Mouse (Mus musculus): Measurements from ENCODE around the gene Trhde. TPM values are rescaled to one million over a fixed set of nuclear protein-coding genes. Genes with fewer than 3 reads are reported as not detected.

The Trhde gene
- total and polyA plus RNA-seq, 2 experiments from 2014 or later = 3.1 to 15.5 TPM

DNA sequence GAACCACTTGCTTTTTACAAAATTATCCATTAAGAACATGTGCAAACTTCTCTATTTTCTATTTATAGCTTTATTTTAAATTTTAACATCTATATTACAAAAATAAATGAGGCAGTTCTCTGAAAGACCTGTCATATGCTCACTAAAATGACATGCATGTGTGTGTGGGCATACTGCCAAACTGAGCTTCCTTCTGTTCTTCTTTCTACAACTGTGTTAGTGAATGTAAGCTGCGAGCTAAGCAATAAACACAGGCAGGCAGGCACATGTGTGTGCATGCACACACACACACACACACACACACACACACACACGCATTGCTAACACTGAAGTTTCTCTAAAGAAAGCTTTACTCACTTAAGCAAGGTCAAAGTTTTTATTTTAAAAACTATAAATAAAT lies 223.2 kb downstream of the Trhde start:
- no peaks in the 10 kb centered on the region for H3K9me3 ChIP-seq (ENCODE audit: low read length)
- H3K9ac ChIP-seq = no peak overlapping the region
- no peak for TF ChIP-seq CTCF (IDR thresholded peaks at IDR 0.05; ENCODE audit: low read depth)
- no peak overlapping the region for H3K4me3 ChIP-seq (ENCODE audit: low read depth, low read length)
- peak; percentile 72 for ATAC-seq
- H3K4me1 ChIP-seq (ENCODE audit: insufficient read depth) = no peaks in the 10 kb centered on the region
- WGBS = 64% methylated on average over 2 of the region's 2 CpGs
- no peak overlapping the region for H3K4me2 ChIP-seq (ENCODE audit: low read depth)
- H3K27ac ChIP-seq (ENCODE audit: low read depth, low read length) = no peak overlapping the region
- peak; percentile 73 for DNase-seq
- H3K27me3 ChIP-seq (ENCODE audit: insufficient read depth, low read length) = no peaks in the 10 kb centered on the region
- H3K36me3 ChIP-seq (ENCODE audit: insufficient read depth) = no peaks in the 10 kb centered on the region

DNA sequence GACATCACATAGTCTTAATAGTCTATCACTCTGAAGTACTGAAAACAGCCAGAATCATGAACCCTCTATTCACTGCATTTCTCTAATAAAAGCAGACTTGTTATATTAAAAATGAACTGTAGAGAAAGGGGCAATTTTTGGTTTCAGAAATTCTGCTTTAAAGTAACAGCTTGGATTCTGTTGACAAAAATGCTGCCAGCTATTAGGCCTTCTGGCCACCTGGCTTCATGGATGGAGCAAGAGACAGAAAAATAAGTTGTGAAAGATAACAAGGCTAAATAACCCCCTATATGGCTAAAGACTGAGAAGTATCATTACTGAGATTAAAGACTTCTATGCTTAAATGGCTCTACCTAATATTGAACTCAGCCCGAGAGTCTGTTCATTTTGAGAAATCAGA lies 234.2 kb downstream of the Trhde start:
- Histone ChIP-seq H3K4me3 (ENCODE audit: low read depth, low read length) (no peak overlapping the region), H3K4me1 (ENCODE audit: insufficient read depth) (no peaks in the 10 kb centered on the region), H3K9me3 (ENCODE audit: low read length) (no peaks in the 10 kb centered on the region), H3K9ac (no peak overlapping the region), H3K4me2 (ENCODE audit: low read depth) (no peak overlapping the region), H3K27ac (ENCODE audit: low read depth, low read length) (no peak overlapping the region), H3K27me3 (ENCODE audit: insufficient read depth, low read length) (no peaks in the 10 kb centered on the region), H3K36me3 (ENCODE audit: insufficient read depth) (no peaks in the 10 kb centered on the region)
- no peak for DNase-seq
- TF ChIP-seq CTCF (IDR thresholded peaks at IDR 0.05; ENCODE audit: low read depth) = no peak
- WGBS = 97% methylated on average over 1 of the region's 1 CpGs
- ATAC-seq = no peak

DNA sequence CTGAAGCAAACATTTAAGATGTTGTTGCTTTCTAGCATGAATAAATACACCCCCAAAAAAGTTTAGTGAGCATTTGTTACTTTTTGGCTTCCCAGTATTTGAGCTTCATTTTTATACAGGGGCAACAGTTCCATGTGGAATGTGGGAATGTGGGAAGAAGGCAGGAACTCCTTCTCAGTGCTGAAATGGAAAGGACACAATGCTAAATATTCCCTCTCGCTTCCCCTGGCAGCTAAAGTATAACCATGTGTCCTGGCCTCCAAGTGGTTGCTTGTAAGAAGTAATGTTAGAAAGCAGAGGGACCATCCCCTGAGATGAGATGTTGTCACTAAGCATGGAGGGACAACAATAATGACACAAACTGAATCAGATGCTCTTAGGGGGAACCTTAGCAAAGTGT lies 292.9 kb downstream of the Trhde start:
- Histone ChIP-seq H3K36me3 (ENCODE audit: insufficient read depth) (no peaks in the 10 kb centered on the region), H3K4me1 (ENCODE audit: insufficient read depth) (no peaks in the 10 kb centered on the region), H3K9ac (no peak overlapping the region), H3K27me3 (ENCODE audit: insufficient read depth, low read length) (no peaks in the 10 kb centered on the region), H3K27ac (ENCODE audit: low read depth, low read length) (no peak overlapping the region), H3K4me3 (ENCODE audit: low read depth, low read length) (no peak overlapping the region), H3K9me3 (ENCODE audit: low read length) (no peaks in the 10 kb centered on the region), H3K4me2 (ENCODE audit: low read depth) (no peak overlapping the region)
- DNase-seq (no peak), ATAC-seq (no peak)
- WGBS = 93% methylated on average over 1 of the region's 1 CpGs
- TF ChIP-seq CTCF (IDR thresholded peaks at IDR 0.05; ENCODE audit: low read depth) = no peak

DNA sequence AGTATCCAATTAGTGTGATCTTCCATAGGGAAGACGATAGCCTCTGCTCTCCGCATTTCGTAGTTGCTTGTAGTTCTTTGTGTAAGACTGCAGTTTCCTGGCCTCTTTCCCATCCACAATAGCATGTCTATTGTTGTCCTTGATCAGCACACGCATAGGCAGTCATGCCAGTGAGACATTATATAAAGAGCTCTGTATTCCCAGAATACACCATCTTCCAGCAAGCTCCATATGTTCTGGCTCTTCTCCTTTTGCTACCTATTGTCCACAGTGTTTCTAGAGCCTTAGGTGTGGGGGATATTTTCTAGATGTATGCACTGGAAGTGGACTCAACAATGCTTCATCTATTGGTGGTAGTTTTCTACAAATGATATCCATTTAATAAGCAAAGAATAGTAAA lies 313.3 kb downstream of the Trhde start:
- no peaks in the 10 kb centered on the region for H3K36me3 ChIP-seq (ENCODE audit: insufficient read depth)
- H3K9me3 ChIP-seq (ENCODE audit: low read length) = no peaks in the 10 kb centered on the region
- ATAC-seq = no peak
- H3K4me1 ChIP-seq (ENCODE audit: insufficient read depth) = no peaks in the 10 kb centered on the region
- 63% methylated on average over 4 of the region's 4 CpGs for WGBS
- no peak overlapping the region for H3K27ac ChIP-seq (ENCODE audit: low read depth, low read length)
- no peak for TF ChIP-seq CTCF (IDR thresholded peaks at IDR 0.05; ENCODE audit: low read depth)
- no peak for DNase-seq
- H3K4me3 ChIP-seq (ENCODE audit: low read depth, low read length) = no peak overlapping the region
- no peak overlapping the region for H3K9ac ChIP-seq
- no peak overlapping the region for H3K4me2 ChIP-seq (ENCODE audit: low read depth)
- no peaks in the 10 kb centered on the region for H3K27me3 ChIP-seq (ENCODE audit: insufficient read depth, low read length)

DNA sequence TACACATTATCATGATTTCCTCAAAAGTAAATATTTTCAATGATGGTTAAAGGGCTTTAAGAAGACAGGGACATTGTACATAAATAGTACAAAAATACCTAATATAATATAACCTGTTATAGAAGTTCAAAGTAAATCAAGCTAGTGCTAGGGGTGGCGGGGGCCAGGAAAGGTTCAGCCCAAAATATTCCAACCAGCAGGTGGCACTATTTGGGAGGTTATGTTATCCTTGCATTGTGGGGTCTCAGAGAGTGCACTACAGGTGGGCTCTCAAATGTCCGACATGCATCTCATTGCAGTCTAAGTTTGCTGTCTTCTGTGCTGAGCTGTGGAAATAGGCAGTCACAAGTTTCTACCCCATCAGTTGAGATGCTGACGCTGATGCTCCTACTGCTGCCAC lies 346.5 kb downstream of the Trhde start:
- H3K9ac ChIP-seq = no peak overlapping the region
- 75% methylated on average over 3 of the region's 3 CpGs for WGBS
- H3K4me3 ChIP-seq (ENCODE audit: low read depth, low read length) = no peak overlapping the region
- DNase-seq (no peak), ATAC-seq (no peak)
- no peaks in the 10 kb centered on the region for H3K36me3 ChIP-seq (ENCODE audit: insufficient read depth)
- no peaks in the 10 kb centered on the region for H3K27me3 ChIP-seq (ENCODE audit: insufficient read depth, low read length)
- H3K4me1 ChIP-seq (ENCODE audit: insufficient read depth) = no peaks in the 10 kb centered on the region
- H3K27ac ChIP-seq (ENCODE audit: low read depth, low read length) = no peak overlapping the region
- no peaks in the 10 kb centered on the region for H3K9me3 ChIP-seq (ENCODE audit: low read length)
- TF ChIP-seq CTCF (IDR thresholded peaks at IDR 0.05; ENCODE audit: low read depth) = peak; percentile 26; the same call in 1 of the 2 replicates
- H3K4me2 ChIP-seq (ENCODE audit: low read depth) = no peak overlapping the region

DNA sequence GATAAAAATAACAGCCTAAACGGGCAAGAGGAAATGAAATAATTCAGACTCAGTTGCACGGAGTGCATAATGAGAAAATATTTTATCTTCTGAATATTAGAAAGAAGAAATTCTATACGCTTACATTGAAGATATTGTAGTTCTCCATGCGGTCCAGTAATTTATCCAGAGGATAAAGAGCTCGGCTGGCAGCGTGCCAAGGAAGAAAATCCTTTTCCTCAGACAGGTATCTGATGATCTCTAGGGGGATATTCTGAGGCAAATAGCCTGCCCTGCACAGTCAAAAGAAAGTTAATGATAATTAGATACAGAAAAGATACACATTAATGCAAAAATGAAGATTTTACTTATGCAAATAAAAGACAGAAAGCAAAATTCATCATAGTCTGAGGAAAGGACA lies 354.0 kb downstream of the Trhde start:
- Histone ChIP-seq H3K27ac (ENCODE audit: low read depth, low read length) (no peak overlapping the region), H3K4me1 (ENCODE audit: insufficient read depth) (no peaks in the 10 kb centered on the region), H3K36me3 (ENCODE audit: insufficient read depth) (no peaks in the 10 kb centered on the region), H3K4me2 (ENCODE audit: low read depth) (no peak overlapping the region), H3K4me3 (ENCODE audit: low read depth, low read length) (no peak overlapping the region), H3K27me3 (ENCODE audit: insufficient read depth, low read length) (no peaks in the 10 kb centered on the region), H3K9ac (no peak overlapping the region), H3K9me3 (ENCODE audit: low read length) (no peaks in the 10 kb centered on the region)
- WGBS = 38% methylated on average over 6 of the region's 6 CpGs
- no peak for DNase-seq
- no peak for TF ChIP-seq CTCF (IDR thresholded peaks at IDR 0.05; ENCODE audit: low read depth)
- ATAC-seq = no peak

DNA sequence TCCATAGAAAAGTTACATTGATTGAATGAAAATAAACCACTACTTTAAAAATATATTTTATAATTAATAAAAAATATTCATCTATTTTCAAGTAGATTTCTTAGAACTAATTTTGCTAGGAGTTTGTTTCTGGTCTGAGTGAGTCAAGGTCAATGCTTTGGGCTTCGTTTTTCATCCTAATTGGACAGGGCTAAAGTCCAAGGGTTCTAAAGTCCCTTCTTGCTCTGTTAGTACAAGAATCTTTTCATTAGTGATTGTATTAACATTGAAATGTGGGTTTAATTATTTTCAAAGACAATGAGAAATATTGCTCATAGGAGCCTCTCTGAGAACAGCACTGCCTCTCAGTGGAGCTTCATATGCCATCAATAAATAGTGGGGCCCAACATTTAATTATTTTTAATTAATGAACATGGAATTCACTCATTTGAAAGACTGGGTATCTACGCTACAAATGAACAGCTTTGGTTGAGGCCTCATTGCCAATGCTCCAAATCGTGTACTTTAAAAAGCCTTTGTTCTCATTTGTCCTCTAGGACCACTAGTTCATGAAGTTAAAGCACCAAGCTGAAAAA lies 383.1 kb downstream of the Trhde start:
- no peak for DNase-seq
- Histone ChIP-seq H3K36me3 (ENCODE audit: insufficient read depth) (no peaks in the 10 kb centered on the region), H3K9me3 (ENCODE audit: low read length) (no peaks in the 10 kb centered on the region), H3K4me3 (ENCODE audit: low read depth, low read length) (no peak overlapping the region), H3K4me1 (ENCODE audit: insufficient read depth) (no peaks in the 10 kb centered on the region), H3K9ac (no peak overlapping the region), H3K4me2 (ENCODE audit: low read depth) (no peak overlapping the region), H3K27me3 (ENCODE audit: insufficient read depth, low read length) (no peaks in the 10 kb centered on the region), H3K27ac (ENCODE audit: low read depth, low read length) (no peak overlapping the region)
- ATAC-seq = no peak
- TF ChIP-seq CTCF (IDR thresholded peaks at IDR 0.05; ENCODE audit: low read depth) = no peak
- WGBS = 39% methylated on average over 3 of the region's 3 CpGs

Data from forebrain, postnatal 0 days (tissue).